Mouse (Mus musculus): ENCODE results near the gene Fam133b.

DNA sequence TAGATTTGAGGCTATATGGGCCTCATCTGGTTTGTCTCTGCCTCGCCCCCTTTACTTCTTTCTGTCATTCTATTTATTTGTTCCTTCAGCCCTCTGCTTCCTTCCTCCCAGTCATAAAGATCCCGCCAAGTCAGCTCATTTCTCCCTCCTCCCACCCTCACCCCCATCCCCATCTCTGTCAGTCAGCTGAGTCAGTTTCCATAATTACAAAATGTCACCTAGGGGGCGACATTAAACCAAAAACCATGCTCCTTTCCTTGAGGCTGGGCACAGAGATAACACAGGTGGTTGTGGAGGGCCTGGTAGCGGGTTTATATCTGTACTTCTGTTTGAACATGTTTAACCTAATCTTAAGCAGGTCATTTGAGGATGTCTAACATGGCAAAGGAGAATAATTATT, 31.0 kb upstream of the Fam133b start:
- TF ChIP-seq CTCF (IDR thresholded peaks at IDR 0.05) (peak; percentile 29; the same call in 1 of the 2 replicates), POLR2A (IDR thresholded peaks at IDR 0.05; ENCODE audit: insufficient read depth, low read depth, low read length) (no peak), EP300 (IDR thresholded peaks at IDR 0.05; ENCODE audit: insufficient read depth, low read depth, low read length) (no peak)

Measured in heart, adult 2 months (tissue).